Mouse (Mus musculus) urinary bladder, adult 18-20 months (tissue): ENCODE measurements around the gene Pus7.

Experiments used
- DNase-seq, 2 experiments: peaks; one replicate each; pipeline ENCODE4 v3.0.0; 2022; ENCODE audit warnings: low spot score in 2 of 2, mixed read lengths in 2 of 2

The Pus7 gene

GRCm38 (mm10) chr5:23782931-23783877 is at the start of gene Pus7:
Gene Pus7 (minus strand): TSS chr5:23783711.
- peak; percentile 69 to 78 for DNase-seq

- peak in 1 of 2 experiments; percentile 9 for DNase-seq
Measured at GRCm38 (mm10) chr5:23830897-23831752, 47.6 kb upstream of the Pus7 start.

- peak; percentile 22 to 25 for DNase-seq
Measured at GRCm38 (mm10) chr5:23826321-23827004, 43.0 kb upstream of the Pus7 start.

- no peak for DNase-seq
Measured at GRCm38 (mm10) chr5:23824171-23824733, 40.7 kb upstream of the Pus7 start.

- DNase-seq = no peak
Measured at GRCm38 (mm10) chr5:23822306-23822705, 38.8 kb upstream of the Pus7 start.

- DNase-seq = no peak
Measured at GRCm38 (mm10) chr5:23816681-23817080, 33.2 kb upstream of the Pus7 start.

GRCm38 (mm10) chr5:23814841-23815240 is 31.3 kb upstream of the Pus7 start:
- no peak for DNase-seq

GRCm38 (mm10) chr5:23792726-23793125 is 9.2 kb upstream of the Pus7 start:
- DNase-seq = no peak

- no peak for DNase-seq
Measured at GRCm38 (mm10) chr5:23789078-23789612, 5.6 kb upstream of the Pus7 start.

- no peak for DNase-seq
Measured at GRCm38 (mm10) chr5:23788390-23788830, 4.9 kb upstream of the Pus7 start.

GRCm38 (mm10) chr5:23787536-23788389 is 4.3 kb upstream of the Pus7 start, which contains the start of gene Rint1:
Gene Rint1 (plus strand): TSS chr5:23787711.
- peak; percentile 90 to 96 for DNase-seq

GRCm38 (mm10) chr5:23782051-23782810 is 1.3 kb downstream of the Pus7 start:
- DNase-seq = no peak

GRCm38 (mm10) chr5:23781172-23781571 is 2.3 kb downstream of the Pus7 start:
- no peak for DNase-seq

- DNase-seq = no peak
Measured at GRCm38 (mm10) chr5:23780516-23780915, 3.0 kb downstream of the Pus7 start.

- no peak for DNase-seq
Measured at GRCm38 (mm10) chr5:23774186-23774585, 9.3 kb downstream of the Pus7 start.

- DNase-seq = no peak
Measured at GRCm38 (mm10) chr5:23771105-23771504, 12.4 kb downstream of the Pus7 start.

GRCm38 (mm10) chr5:23764557-23764956 is 19.0 kb downstream of the Pus7 start:
- no peak for DNase-seq

- DNase-seq = no peak
Measured at GRCm38 (mm10) chr5:23762531-23762930, 21.0 kb downstream of the Pus7 start.

- DNase-seq = peak; percentile 9
Measured at GRCm38 (mm10) chr5:23758633-23759032, 24.9 kb downstream of the Pus7 start.
